Mouse (Mus musculus) brain, embryonic 14.5 days (tissue): ENCODE data around the gene Padi4.

Source experiments
- CTCF ChIP-seq: fragments of 200-500 bp; IDR thresholded peaks from 2 replicates; pipeline ENCODE4 v1.5.1; 2012; ENCODE audit warnings: inconsistent platforms, mild to moderate bottlenecking, moderate library complexity, borderline replicate concordance; ENCODE audit not compliant: insufficient read depth, insufficient read length; ENCODE audit errors: extremely low read depth
- POLR2A ChIP-seq: fragments of 200-500 bp; IDR thresholded peaks from 2 replicates; pipeline ENCODE4 v1.6.1; 2012; ENCODE audit warnings: mild to moderate bottlenecking, inconsistent platforms, borderline replicate concordance; ENCODE audit not compliant: poor library complexity, insufficient read depth, insufficient read length, severe bottlenecking; ENCODE audit errors: extremely low read depth

- TF ChIP-seq CTCF: no peak
- TF ChIP-seq POLR2A: no peak
Measured at GRCm38 (mm10) chr4:140793795-140794194, 19.8 kb upstream of the Padi4 start.
